Mouse (Mus musculus): Measurements from ENCODE around the gene Fam8a1. TPM values are rescaled to one million over a fixed set of nuclear protein-coding genes. Genes with fewer than 3 reads are reported as not detected.
A peak's percentile ranks its signal among the peaks of the same experiment; 100 is the strongest.

The Fam8a1 gene
- total and polyA plus RNA-seq, 3 experiments, result 6.9 to 9.9 (median 9.9) TPM

GRCm38 (mm10) chr13:46670514-46670913 is 1.2 kb downstream of the Fam8a1 start:
- DNase-seq (ENCODE audit: extremely low read depth), result no peak
- H3K4me1 ChIP-seq (ENCODE audit: control insufficient read depth in 1 of 2, insufficient read depth in 2 of 2), result peaks cover 8 to 17% of the 10 kb centered on the region in 2 experiments

GRCm38 (mm10) chr13:46674601-46675000 is 5.3 kb downstream of the Fam8a1 start:
- H3K79me2 ChIP-seq (replicated peaks; ENCODE audit: control insufficient read depth, extremely low read depth, insufficient read depth, poor library complexity, severe bottlenecking), result peaks cover 11% of the 10 kb centered on the region
- DNase-seq (ENCODE audit: extremely low read depth), result no peak
- H3K27me3 ChIP-seq (replicated peaks), result no peaks in the 10 kb centered on the region
- H3K9ac ChIP-seq (ENCODE audit: insufficient read depth, low read depth), result no peak overlapping the region
- H3K9me3 ChIP-seq (replicated peaks; ENCODE audit: low read length), result no peaks in the 10 kb centered on the region
- in situ Hi-C loops (cut with MboI; ENCODE audit: low pct_ligation_motif_present, low pct_unique_long_range_greater_than_20kb, low sequenced_read_pairs) (loop anchor here (25.0 kb wide), 1 partner anchor 1137 kb away; no protein-coding TSS in a partner anchor), dilution Hi-C loops (cut with MboI; ENCODE audit: extremely low pct_ligation_motif_present, extremely low pct_unique_long_range_greater_than_20kb, low sequenced_read_pairs) (no loop called here)
- H3K4me1 ChIP-seq (ENCODE audit: control insufficient read depth in 1 of 2, insufficient read depth in 2 of 2), result peaks cover 4 to 8% of the 10 kb centered on the region in 2 experiments; a peak in 2 of 4 replicates
- no peak overlapping the region for H3K4me3 ChIP-seq (replicated peaks in 1 of 3; ENCODE audit: low read depth in 2 of 3, low read length in 2 of 3, poor library complexity in 1 of 3)
- H3K4me2 ChIP-seq (ENCODE audit: insufficient read depth, low read depth, poor library complexity, severe bottlenecking), result no peak overlapping the region
- H3K27ac ChIP-seq (ENCODE audit: insufficient read depth, low read depth), result no peak overlapping the region
- peaks cover 33 to 65% of the 10 kb centered on the region in 2 experiments for H3K36me3 ChIP-seq (replicated peaks in 1 of 2; ENCODE audit: control insufficient read depth in 1 of 2, insufficient read depth in 1 of 2, low read length in 1 of 2)
- TF ChIP-seq BHLHE40 (IDR thresholded peaks at IDR 0.05; ENCODE audit: low read depth, low read length) (no peak), ETS1 (conservative IDR thresholded peaks at IDR 0.05; ENCODE audit: low read depth, low read length) (no peak), MAX (IDR thresholded peaks at IDR 0.05; ENCODE audit: low read length) (no peak), ZKSCAN1 (IDR thresholded peaks at IDR 0.05; ENCODE audit: borderline replicate concordance, low read depth, low read length) (no peak), USF2 (conservative IDR thresholded peaks at IDR 0.05; ENCODE audit: low read depth, low read length) (no peak), ZC3H11A (IDR thresholded peaks at IDR 0.05; ENCODE audit: low read depth, low read length) (no peak), SIN3A (IDR thresholded peaks at IDR 0.05; ENCODE audit: low read length) (no peak), MEF2A (IDR thresholded peaks at IDR 0.05; ENCODE audit: borderline replicate concordance, low read depth, low read length) (no peak), RAD21 (IDR thresholded peaks at IDR 0.05; ENCODE audit: low read depth, low read length) (no peak), MAZ (IDR thresholded peaks at IDR 0.05; ENCODE audit: low read depth, low read length) (no peak), EP300 (IDR thresholded peaks at IDR 0.05; ENCODE audit: low read length) (no peak)

More at GRCm38 (mm10) chr13:46670514-46670913, 1.2 kb downstream of the Fam8a1 start:
- Histone ChIP-seq H3K27ac (ENCODE audit: insufficient read depth, low read depth) (no peak overlapping the region), H3K4me2 (ENCODE audit: insufficient read depth, low read depth, poor library complexity, severe bottlenecking) (peak overlapping the region; percentile 98), H3K4me3 (replicated peaks in 1 of 3; ENCODE audit: low read depth in 2 of 3, low read length in 2 of 3, poor library complexity in 1 of 3) (peak overlapping the region; percentile 53 to 98 (median 95)), H3K9ac (ENCODE audit: insufficient read depth, low read depth) (peak overlapping the region; percentile 97), H3K36me3 (replicated peaks in 1 of 2; ENCODE audit: control insufficient read depth in 1 of 2, insufficient read depth in 1 of 2, low read length in 1 of 2) (peaks cover 16 to 39% of the 10 kb centered on the region in 2 experiments), H3K9me3 (replicated peaks; ENCODE audit: low read length) (no peaks in the 10 kb centered on the region), H3K27me3 (replicated peaks) (peaks cover 2% of the 10 kb centered on the region), H3K79me2 (replicated peaks; ENCODE audit: control insufficient read depth, extremely low read depth, insufficient read depth, poor library complexity, severe bottlenecking) (peaks cover 11% of the 10 kb centered on the region)
- dilution Hi-C loops (cut with MboI; ENCODE audit: extremely low pct_ligation_motif_present, extremely low pct_unique_long_range_greater_than_20kb, low sequenced_read_pairs), result no loop called here
- in situ Hi-C loops (cut with MboI; ENCODE audit: low pct_ligation_motif_present, low pct_unique_long_range_greater_than_20kb, low sequenced_read_pairs), result loop anchor here (25.0 kb wide), 1 partner anchor 1133 kb away; no protein-coding TSS in a partner anchor
- TF ChIP-seq SMC3 (IDR thresholded peaks at IDR 0.05; ENCODE audit: low read depth, low read length), result no peak

GRCm38 (mm10) chr13:46677721-46678120 is 8.4 kb downstream of the Fam8a1 start:
- Histone ChIP-seq H3K79me2 (replicated peaks; ENCODE audit: control insufficient read depth, extremely low read depth, insufficient read depth, poor library complexity, severe bottlenecking) (no peaks in the 10 kb centered on the region; the same call in 1 of the 2 replicates), H3K9me3 (replicated peaks; ENCODE audit: low read length) (no peaks in the 10 kb centered on the region), H3K27ac (ENCODE audit: insufficient read depth, low read depth) (no peak overlapping the region), H3K27me3 (replicated peaks) (no peaks in the 10 kb centered on the region), H3K4me3 (replicated peaks in 1 of 3; ENCODE audit: low read depth in 2 of 3, low read length in 2 of 3, poor library complexity in 1 of 3) (no peak overlapping the region), H3K36me3 (replicated peaks in 1 of 2; ENCODE audit: control insufficient read depth in 1 of 2, insufficient read depth in 1 of 2, low read length in 1 of 2) (peaks cover 42 to 77% of the 10 kb centered on the region in 2 experiments), H3K4me1 (ENCODE audit: control insufficient read depth in 1 of 2, insufficient read depth in 2 of 2) (no peaks in the 10 kb centered on the region), H3K9ac (ENCODE audit: insufficient read depth, low read depth) (no peak overlapping the region), H3K4me2 (ENCODE audit: insufficient read depth, low read depth, poor library complexity, severe bottlenecking) (no peak overlapping the region)
- dilution Hi-C loops (cut with MboI; ENCODE audit: extremely low pct_ligation_motif_present, extremely low pct_unique_long_range_greater_than_20kb, low sequenced_read_pairs), result no loop called here
- in situ Hi-C loops (cut with MboI; ENCODE audit: low pct_ligation_motif_present, low pct_unique_long_range_greater_than_20kb, low sequenced_read_pairs), result no loop called here
- no peak for DNase-seq (ENCODE audit: extremely low read depth)
- no peak for TF ChIP-seq KAT2A (IDR thresholded peaks at IDR 0.05; ENCODE audit: insufficient replicate concordance, low read length)
- TF ChIP-seq PAX5 (IDR thresholded peaks at IDR 0.05; ENCODE audit: low read length), result no peak

Measured in CH12.LX (cell line).